Mouse (Mus musculus) cortical plate, adult 2 months (tissue): ENCODE results near the gene Itga10.

Experiments used
- CTCF ChIP-seq: fragments of 200-500 bp; IDR thresholded peaks from 2 replicates; pipeline ENCODE4 v1.5.1; 2011; ENCODE audit warnings: mild to moderate bottlenecking, control low read depth, low read length; ENCODE audit not compliant: insufficient read depth; ENCODE audit errors: extremely low read depth
- POLR2A ChIP-seq: fragments of 200-500 bp; IDR thresholded peaks from 2 replicates; pipeline ENCODE4 v1.6.1; 2011; ENCODE audit warnings: mild to moderate bottlenecking, low read length, control low read depth; ENCODE audit not compliant: insufficient read depth; ENCODE audit errors: extremely low read depth

- TF ChIP-seq CTCF, result no peak
- TF ChIP-seq POLR2A, result no peak
These were observed 38.8 kb upstream of the Itga10 start for GRCm38 (mm10) chr3:96606618-96607017.
